Comparison of ENCODE assay signal across 9 mouse cellular contexts in genomic region chr16:95586726-95587125, GRCm38 (mm10). TPM values are rescaled to one million over a fixed set of nuclear protein-coding genes. Genes with fewer than 3 reads are reported as not detected.
A peak's percentile ranks its signal among the peaks of the same experiment; 100 is the strongest.
DNase-seq lines count a peak whose midpoint lies in the region; ATAC-seq and TF ChIP-seq lines count a peak whose summit lies in the region.
"Had no signal": no experiment of that assay in that cellular context is flagged by ENCODE, and none has a peak within 500 bp of the region (broad histone marks: within the 10 kb centered on the region; RNA-seq: fewer than 3 reads in every experiment).

No protein-coding gene starts in this region.

- DNase-seq in kidney, postnatal 0 days (ENCODE audit: low spot score), result peak; percentile 54
- no peak for DNase-seq in kidney, postnatal 4 days
- DNase-seq in fibroblast of lung, adult 2 months (ENCODE audit: low read depth), result peak; percentile 72
- DNase-seq in cerebellum, postnatal 36 days, result no peak
- no peak for DNase-seq in frontal cortex, postnatal 14 days (ENCODE audit: low spot score in 2 of 2)
- DNase-seq: right cerebral cortex, postnatal 25 days; thymus, postnatal 14 days had no signal

- no peaks in the 10 kb centered on the region for H3K9me3 ChIP-seq in kidney, postnatal 0 days (replicated peaks; ENCODE audit: low read length)
- H3K9me3 ChIP-seq in hindbrain, embryonic 16.5 days (ENCODE audit: control insufficient read depth, low read length), result no peaks in the 10 kb centered on the region
- H3K9me3 ChIP-seq in neural tube, embryonic 14.5 days (ENCODE audit: control insufficient read depth, low read length), result no peaks in the 10 kb centered on the region

- no peak overlapping the region for H3K9ac ChIP-seq in kidney, postnatal 0 days (ENCODE audit: low read depth, low read length)
- no peak overlapping the region for H3K9ac ChIP-seq in hindbrain, embryonic 16.5 days (ENCODE audit: low read depth, low read length)
- H3K9ac ChIP-seq in neural tube, embryonic 14.5 days (replicated peaks; ENCODE audit: low read depth, low read length), result no peak overlapping the region

- TF ChIP-seq CTCF in kidney, postnatal 0 days (IDR thresholded peaks at IDR 0.05; ENCODE audit: low read depth), result no peak

- H3K4me3 ChIP-seq in kidney, postnatal 0 days (replicated peaks; ENCODE audit: low read depth, low read length), result no peak overlapping the region
- peak overlapping the region; percentile 4; the same call in 1 of the 2 replicates for H3K4me3 ChIP-seq in hindbrain, embryonic 16.5 days (ENCODE audit: low read length)
- no peak overlapping the region for H3K4me3 ChIP-seq in neural tube, embryonic 14.5 days (ENCODE audit: low read depth, low read length)

- WGBS in kidney, postnatal 0 days, result 21% methylated on average over 7 of the region's 7 CpGs
- WGBS in hindbrain, embryonic 16.5 days, result 39% methylated on average over 7 of the region's 7 CpGs
- 22% methylated on average over 7 of the region's 7 CpGs for WGBS in neural tube, embryonic 14.5 days

- H3K4me2 ChIP-seq in kidney, postnatal 0 days (ENCODE audit: low read length), result peak overlapping the region; percentile 59
- peak overlapping the region; percentile 89 for H3K4me2 ChIP-seq in hindbrain, embryonic 16.5 days (ENCODE audit: low read length)
- peak overlapping the region; percentile 26; the same call in 1 of the 2 replicates for H3K4me2 ChIP-seq in neural tube, embryonic 14.5 days (ENCODE audit: low read depth, low read length)

- peaks cover 36% of the 10 kb centered on the region for H3K27me3 ChIP-seq in kidney, postnatal 0 days (ENCODE audit: insufficient read depth, low read length)
- H3K27me3 ChIP-seq in hindbrain, embryonic 16.5 days (replicated peaks; ENCODE audit: control insufficient read depth, insufficient read depth, low read length), result peaks cover 15% of the 10 kb centered on the region
- peaks cover 16% of the 10 kb centered on the region for H3K27me3 ChIP-seq in neural tube, embryonic 14.5 days (ENCODE audit: control insufficient read depth, insufficient read depth, low read length)

- no peak overlapping the region for H3K27ac ChIP-seq in kidney, postnatal 0 days
- H3K27ac ChIP-seq in hindbrain, embryonic 16.5 days (ENCODE audit: low read depth, low read length), result no peak overlapping the region
- no peak overlapping the region for H3K27ac ChIP-seq in neural tube, embryonic 14.5 days (ENCODE audit: low read depth, low read length)

- ATAC-seq in kidney, postnatal 0 days (replicated peaks; ENCODE audit: low FRiP score, low read depth), result no peak
- no peak for ATAC-seq in hindbrain, embryonic 16.5 days
- no peak for ATAC-seq in neural tube, embryonic 14.5 days (ENCODE audit: low read depth)

- no peaks in the 10 kb centered on the region for H3K36me3 ChIP-seq in kidney, postnatal 0 days (ENCODE audit: insufficient read depth, low read length)
- no peaks in the 10 kb centered on the region for H3K36me3 ChIP-seq in hindbrain, embryonic 16.5 days (ENCODE audit: control insufficient read depth, insufficient read depth, low read length)
- H3K36me3 ChIP-seq in neural tube, embryonic 14.5 days (ENCODE audit: control insufficient read depth, insufficient read depth, low read length), result no peaks in the 10 kb centered on the region

- H3K4me1 ChIP-seq in kidney, postnatal 0 days (replicated peaks; ENCODE audit: insufficient read depth, low read length), result peaks cover 16% of the 10 kb centered on the region; the same call in 1 of the 2 replicates
- peaks cover 16% of the 10 kb centered on the region for H3K4me1 ChIP-seq in hindbrain, embryonic 16.5 days (ENCODE audit: control insufficient read depth, insufficient read depth, low read depth, low read length)
- H3K4me1 ChIP-seq in neural tube, embryonic 14.5 days (ENCODE audit: control insufficient read depth, insufficient read depth, low read length), result peaks cover 16% of the 10 kb centered on the region; the same call in 1 of the 2 replicates

RNA-seq across cellular contexts. Expression of gene Erg, which starts 0.3 kb away (rescaled TPM):
- 6.4 TPM in 2 replicates for polyA plus RNA-seq in kidney, postnatal 0 days (2015; fragmentation: Nextera tagmentation; extraction: Ambion mirVana)
- 1.8 and 2.2 TPM in 2 replicates for polyA plus RNA-seq in hindbrain, embryonic 16.5 days (2015; fragmentation: Nextera tagmentation; extraction: Ambion mirVana)
- polyA plus RNA-seq in neural tube, embryonic 14.5 days (2014; fragmentation: Nextera tagmentation; extraction: Ambion mirVana), result 0.95 and 2.4 TPM in 2 replicates

Comparison
In these comparisons a context has a peak if more than half of its experiments do, and no peak if none do; other contexts are left out.
1. DNase-seq: peak in kidney, postnatal 0 days (single experiment) and fibroblast of lung, adult 2 months (single experiment); none in kidney, postnatal 4 days (0 of 2), cerebellum, postnatal 36 days (0 of 2) and frontal cortex, postnatal 14 days (0 of 2).
2. H3K4me2 ChIP-seq: peak in every context shown above with its lines; median percentile 89 in hindbrain, embryonic 16.5 days; 59 in kidney, postnatal 0 days; 26 in neural tube, embryonic 14.5 days.